Mouse (Mus musculus) myocyte (in vitro differentiated cells): ENCODE measurements around the gene Lamp2.

ENCODE experiments used
- CEBPB ChIP-seq: IDR thresholded peaks from 2 replicates; pipeline ENCODE4 v1.6.1; 2011; ENCODE audit warnings: mild to moderate bottlenecking, moderate library complexity; ENCODE audit not compliant: poor library complexity, insufficient read depth, severe bottlenecking
- E2F4 ChIP-seq: IDR thresholded peaks from one replicate; pipeline ENCODE4 v1.6.1; 2011; ENCODE audit warnings: mild to moderate bottlenecking, control low read depth, moderate library complexity; ENCODE audit not compliant: insufficient read depth
- MAX ChIP-seq: IDR thresholded peaks from one replicate; pipeline ENCODE4 v1.6.1; 2011; ENCODE audit warnings: low read depth, mild to moderate bottlenecking, control low read depth
- MYOD1 ChIP-seq, 3 experiments: IDR thresholded peaks; one replicate each; pipeline ENCODE4 v1.6.1; 2011; ENCODE audit warnings: control low read depth in 2 of 3, low read depth in 2 of 3, mild to moderate bottlenecking in 2 of 3, moderate library complexity in 1 of 3; ENCODE audit not compliant: insufficient read length in 2 of 3, control insufficient read depth in 1 of 3
- MYOG ChIP-seq, 3 experiments: IDR thresholded peaks; one replicate each; pipeline ENCODE4 v1.6.1; 2011; ENCODE audit warnings: control low read depth in 2 of 3, low read depth in 2 of 3, mild to moderate bottlenecking in 2 of 3; ENCODE audit not compliant: insufficient read length in 2 of 3, control insufficient read depth in 1 of 3, insufficient read depth in 1 of 3
- POLR2A ChIP-seq: IDR thresholded peaks from one replicate; pipeline ENCODE4 v1.6.1; 2011; ENCODE audit warnings: low read depth, mild to moderate bottlenecking, control low read depth, moderate library complexity; ENCODE audit not compliant: insufficient read length
- POLR2AphosphoS2 ChIP-seq: IDR thresholded peaks from one replicate; pipeline ENCODE4 v1.6.1; 2011; ENCODE audit warnings: low read depth, control low read depth; ENCODE audit not compliant: insufficient read length
- TCF12 ChIP-seq: IDR thresholded peaks from one replicate; pipeline ENCODE4 v1.6.1; 2011; ENCODE audit warnings: mild to moderate bottlenecking, control low read depth; ENCODE audit not compliant: poor library complexity, insufficient read depth, severe bottlenecking
- TCF3 ChIP-seq: IDR thresholded peaks from one replicate; pipeline ENCODE4 v1.6.1; 2011; ENCODE audit warnings: low read depth, control low read depth; ENCODE audit not compliant: insufficient read length
- USF1 ChIP-seq: IDR thresholded peaks from one replicate; pipeline ENCODE4 v1.6.1; 2011; ENCODE audit warnings: low read depth, mild to moderate bottlenecking, control low read depth, moderate library complexity

- no peak for TF ChIP-seq TCF3
- TF ChIP-seq TCF12 = no peak
- no peak for TF ChIP-seq POLR2A
- TF ChIP-seq MYOG (IDR thresholded peaks at IDR 0.05; ENCODE audit: control insufficient read depth in 1 of 3, insufficient read depth in 1 of 3, insufficient read length in 2 of 3, low read depth in 2 of 3) = no peak
- TF ChIP-seq CEBPB = no peak
- no peak for TF ChIP-seq MAX
- no peak for TF ChIP-seq E2F4
- no peak for TF ChIP-seq USF1
- no peak for TF ChIP-seq POLR2AphosphoS2
- TF ChIP-seq MYOD1 (IDR thresholded peaks at IDR 0.05; ENCODE audit: control insufficient read depth in 1 of 3, insufficient read length in 2 of 3, low read depth in 2 of 3) = no peak
Observed at GRCm38 (mm10) chrX:38504846-38505245, 48.6 kb upstream of the Lamp2 start.
